Mouse (Mus musculus) cortical plate, adult 2 months (tissue): ENCODE measurements around the gene Cuta.

Source experiments
- CTCF ChIP-seq: fragments of 200-500 bp; IDR thresholded peaks from 2 replicates; pipeline ENCODE4 v1.5.1; 2011; ENCODE audit warnings: mild to moderate bottlenecking, control low read depth, low read length; ENCODE audit not compliant: insufficient read depth; ENCODE audit errors: extremely low read depth
- POLR2A ChIP-seq: fragments of 200-500 bp; IDR thresholded peaks from 2 replicates; pipeline ENCODE4 v1.6.1; 2011; ENCODE audit warnings: mild to moderate bottlenecking, low read length, control low read depth; ENCODE audit not compliant: insufficient read depth; ENCODE audit errors: extremely low read depth

GRCm38 (mm10) chr17:26969257-26969656 is 29.9 kb upstream of the Cuta start:
- no peak for TF ChIP-seq POLR2A
- TF ChIP-seq CTCF: no peak
